Mouse (Mus musculus) ES-Bruce4 (cell line): ENCODE measurements around the gene Zfp775.

ENCODE experiments used
- CTCF ChIP-seq: IDR thresholded peaks from one replicate; pipeline ENCODE4 v1.8.1; 2011; ENCODE audit warnings: low read depth, low read length
- EP300 ChIP-seq: IDR thresholded peaks from 2 replicates; pipeline ENCODE4 v1.6.1; 2011; ENCODE audit warnings: low read depth, low read length; ENCODE audit not compliant: insufficient read depth
- POLR2A ChIP-seq: IDR thresholded peaks from one replicate; pipeline ENCODE4 v1.8.1; 2011; ENCODE audit warnings: low read length; ENCODE audit not compliant: insufficient read depth

- TF ChIP-seq CTCF = no peak
- no peak for TF ChIP-seq POLR2A
- TF ChIP-seq EP300 = no peak
Observed at GRCm38 (mm10) chr6:48641391-48641790, 39.5 kb downstream of the Zfp775 start.
